Mouse (Mus musculus) erythroblast, embryonic 14.5 days (primary cell): Measurements from ENCODE around the gene Hoxd8.

Experiments used
- GATA1 ChIP-seq: IDR thresholded peaks from 2 replicates; pipeline ENCODE4 v1.6.1; 2012; ENCODE audit warnings: low read length, inconsistent platforms, mixed read lengths
- TAL1 ChIP-seq: IDR thresholded peaks from 3 replicates; pipeline ENCODE4 v1.6.1; 2012; ENCODE audit warnings: low read length, inconsistent platforms, mixed read lengths

DNA sequence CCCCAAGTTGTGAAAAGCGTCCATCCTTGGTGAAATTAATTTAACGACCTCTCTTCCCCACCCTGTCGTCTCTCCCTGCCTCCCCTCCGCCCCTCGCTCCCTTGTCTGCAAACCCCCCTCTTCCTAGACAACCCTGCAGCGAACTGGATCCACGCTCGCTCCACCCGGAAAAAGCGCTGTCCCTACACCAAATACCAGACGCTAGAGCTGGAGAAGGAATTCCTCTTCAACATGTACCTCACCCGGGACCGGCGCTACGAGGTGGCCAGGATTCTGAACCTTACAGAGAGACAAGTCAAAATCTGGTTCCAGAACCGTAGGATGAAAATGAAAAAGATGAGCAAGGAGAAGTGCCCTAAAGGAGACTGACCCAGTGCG, 5.4 kb upstream of the Hoxd8 start:
- TF ChIP-seq TAL1 = no peak
- TF ChIP-seq GATA1 = no peak
